Mouse (Mus musculus): ENCODE measurements around the gene Ltv1. TPM values are rescaled to one million over a fixed set of nuclear protein-coding genes. Genes with fewer than 3 reads are reported as not detected.

Ltv1 gene
- polyA plus RNA-seq, 1 experiment, result 6.6 TPM

- Histone ChIP-seq H3K36me3 (ENCODE audit: control insufficient read depth, insufficient read depth, low read length) (peaks cover 25% of the 10 kb centered on the region), H3K27ac (ENCODE audit: insufficient read depth, low read length) (no peak overlapping the region), H3K4me3 (ENCODE audit: extremely low read depth, insufficient read depth, insufficient read length) (no peak overlapping the region), H3K4me1 (ENCODE audit: control insufficient read depth, insufficient read depth, insufficient read length) (no peaks in the 10 kb centered on the region), H3K27me3 (ENCODE audit: control insufficient read depth, insufficient read depth, low read length) (no peaks in the 10 kb centered on the region)
- WGBS, result 92% methylated on average over 7 of the region's 7 CpGs
- TF ChIP-seq CTCF (IDR thresholded peaks at IDR 0.05; ENCODE audit: extremely low read depth, insufficient read depth, insufficient read length, insufficient replicate concordance) (no peak), POLR2A (IDR thresholded peaks at IDR 0.05; ENCODE audit: low read depth, low read length) (no peak)
- DNase-seq (ENCODE audit: low read depth in 1 of 2, low spot score in 2 of 2), result no peak
These were observed 17.1 kb downstream of the Ltv1 start for GRCm38 (mm10) chr10:13175866-13176265.

- Histone ChIP-seq H3K27ac (ENCODE audit: insufficient read depth, low read length) (no peak overlapping the region), H3K4me3 (ENCODE audit: extremely low read depth, insufficient read depth, insufficient read length) (no peak overlapping the region), H3K4me1 (ENCODE audit: control insufficient read depth, insufficient read depth, insufficient read length) (no peaks in the 10 kb centered on the region), H3K27me3 (ENCODE audit: control insufficient read depth, insufficient read depth, low read length) (no peaks in the 10 kb centered on the region), H3K36me3 (ENCODE audit: control insufficient read depth, insufficient read depth, low read length) (peaks cover 3% of the 10 kb centered on the region)
- 38% methylated on average over 10 of the region's 10 CpGs for WGBS
- TF ChIP-seq POLR2A (IDR thresholded peaks at IDR 0.05; ENCODE audit: low read depth, low read length) (no peak), CTCF (IDR thresholded peaks at IDR 0.05; ENCODE audit: extremely low read depth, insufficient read depth, insufficient read length, insufficient replicate concordance) (no peak)
- DNase-seq (ENCODE audit: low read depth in 1 of 2, low spot score in 2 of 2), result no peak
These were observed 20.2 kb downstream of the Ltv1 start for GRCm38 (mm10) chr10:13172798-13173221.

GRCm38 (mm10) chr10:13171461-13171860, 21.5 kb downstream of the Ltv1 start:
- Histone ChIP-seq H3K4me3 (ENCODE audit: extremely low read depth, insufficient read depth, insufficient read length) (no peak overlapping the region), H3K27me3 (ENCODE audit: control insufficient read depth, insufficient read depth, low read length) (no peaks in the 10 kb centered on the region), H3K27ac (ENCODE audit: insufficient read depth, low read length) (no peak overlapping the region), H3K4me1 (ENCODE audit: control insufficient read depth, insufficient read depth, insufficient read length) (no peaks in the 10 kb centered on the region), H3K36me3 (ENCODE audit: control insufficient read depth, insufficient read depth, low read length) (no peaks in the 10 kb centered on the region)
- DNase-seq (ENCODE audit: low read depth in 1 of 2, low spot score in 2 of 2), result no peak
- TF ChIP-seq POLR2A (IDR thresholded peaks at IDR 0.05; ENCODE audit: low read depth, low read length) (no peak), CTCF (IDR thresholded peaks at IDR 0.05; ENCODE audit: extremely low read depth, insufficient read depth, insufficient read length, insufficient replicate concordance) (no peak)
- WGBS, result 62% methylated on average over 2 of the region's 2 CpGs

GRCm38 (mm10) chr10:13170739-13171448, 22.1 kb downstream of the Ltv1 start:
- H3K36me3 ChIP-seq (ENCODE audit: control insufficient read depth, insufficient read depth, low read length), result no peaks in the 10 kb centered on the region
- 49% methylated on average over 12 of the region's 12 CpGs for WGBS
- no peak overlapping the region for H3K27ac ChIP-seq (ENCODE audit: insufficient read depth, low read length)
- DNase-seq (ENCODE audit: low read depth in 1 of 2, low spot score in 2 of 2), result no peak
- H3K4me3 ChIP-seq (ENCODE audit: extremely low read depth, insufficient read depth, insufficient read length), result no peak overlapping the region
- TF ChIP-seq CTCF (IDR thresholded peaks at IDR 0.05; ENCODE audit: extremely low read depth, insufficient read depth, insufficient read length, insufficient replicate concordance), result no peak
- TF ChIP-seq POLR2A (IDR thresholded peaks at IDR 0.05; ENCODE audit: low read depth, low read length), result no peak
- H3K27me3 ChIP-seq (ENCODE audit: control insufficient read depth, insufficient read depth, low read length), result no peaks in the 10 kb centered on the region
- no peaks in the 10 kb centered on the region for H3K4me1 ChIP-seq (ENCODE audit: control insufficient read depth, insufficient read depth, insufficient read length)

- H3K4me3 ChIP-seq (ENCODE audit: extremely low read depth, insufficient read depth, insufficient read length), result no peak overlapping the region
- H3K27me3 ChIP-seq (ENCODE audit: control insufficient read depth, insufficient read depth, low read length), result no peaks in the 10 kb centered on the region
- TF ChIP-seq CTCF (IDR thresholded peaks at IDR 0.05; ENCODE audit: extremely low read depth, insufficient read depth, insufficient read length, insufficient replicate concordance) (no peak), POLR2A (IDR thresholded peaks at IDR 0.05; ENCODE audit: low read depth, low read length) (no peak)
- DNase-seq (ENCODE audit: low read depth in 1 of 2, low spot score in 2 of 2), result no peak
- no peak overlapping the region for H3K27ac ChIP-seq (ENCODE audit: insufficient read depth, low read length)
- 88% methylated on average over 5 of the region's 5 CpGs for WGBS
- H3K36me3 ChIP-seq (ENCODE audit: control insufficient read depth, insufficient read depth, low read length), result no peaks in the 10 kb centered on the region
- H3K4me1 ChIP-seq (ENCODE audit: control insufficient read depth, insufficient read depth, insufficient read length), result no peaks in the 10 kb centered on the region
These were observed 24.5 kb downstream of the Ltv1 start for GRCm38 (mm10) chr10:13168461-13168860.

GRCm38 (mm10) chr10:13162031-13162430, 30.9 kb downstream of the Ltv1 start:
- WGBS, result 88% methylated on average over 4 of the region's 4 CpGs
- Histone ChIP-seq H3K36me3 (ENCODE audit: control insufficient read depth, insufficient read depth, low read length) (no peaks in the 10 kb centered on the region), H3K4me1 (ENCODE audit: control insufficient read depth, insufficient read depth, insufficient read length) (no peaks in the 10 kb centered on the region), H3K4me3 (ENCODE audit: extremely low read depth, insufficient read depth, insufficient read length) (no peak overlapping the region), H3K27me3 (ENCODE audit: control insufficient read depth, insufficient read depth, low read length) (no peaks in the 10 kb centered on the region), H3K27ac (ENCODE audit: insufficient read depth, low read length) (no peak overlapping the region)
- no peak for TF ChIP-seq POLR2A (IDR thresholded peaks at IDR 0.05; ENCODE audit: low read depth, low read length)
- no peak for TF ChIP-seq CTCF (IDR thresholded peaks at IDR 0.05; ENCODE audit: extremely low read depth, insufficient read depth, insufficient read length, insufficient replicate concordance)
- no peak for DNase-seq (ENCODE audit: low read depth in 1 of 2, low spot score in 2 of 2)

- no peak for DNase-seq (ENCODE audit: low read depth in 1 of 2, low spot score in 2 of 2)
- TF ChIP-seq POLR2A (IDR thresholded peaks at IDR 0.05; ENCODE audit: low read depth, low read length), result no peak
- no peak for TF ChIP-seq CTCF (IDR thresholded peaks at IDR 0.05; ENCODE audit: extremely low read depth, insufficient read depth, insufficient read length, insufficient replicate concordance)
- Histone ChIP-seq H3K36me3 (ENCODE audit: control insufficient read depth, insufficient read depth, low read length) (no peaks in the 10 kb centered on the region), H3K4me3 (ENCODE audit: extremely low read depth, insufficient read depth, insufficient read length) (no peak overlapping the region), H3K4me1 (ENCODE audit: control insufficient read depth, insufficient read depth, insufficient read length) (no peaks in the 10 kb centered on the region), H3K27ac (ENCODE audit: insufficient read depth, low read length) (no peak overlapping the region), H3K27me3 (ENCODE audit: control insufficient read depth, insufficient read depth, low read length) (no peaks in the 10 kb centered on the region)
- WGBS, result 90% methylated on average over 4 of the region's 4 CpGs
These were observed 32.1 kb downstream of the Ltv1 start for GRCm38 (mm10) chr10:13160913-13161312.

Measured in spleen, adult 2 months (tissue).